Mouse (Mus musculus): ENCODE data around the gene Ushbp1.

DNA sequence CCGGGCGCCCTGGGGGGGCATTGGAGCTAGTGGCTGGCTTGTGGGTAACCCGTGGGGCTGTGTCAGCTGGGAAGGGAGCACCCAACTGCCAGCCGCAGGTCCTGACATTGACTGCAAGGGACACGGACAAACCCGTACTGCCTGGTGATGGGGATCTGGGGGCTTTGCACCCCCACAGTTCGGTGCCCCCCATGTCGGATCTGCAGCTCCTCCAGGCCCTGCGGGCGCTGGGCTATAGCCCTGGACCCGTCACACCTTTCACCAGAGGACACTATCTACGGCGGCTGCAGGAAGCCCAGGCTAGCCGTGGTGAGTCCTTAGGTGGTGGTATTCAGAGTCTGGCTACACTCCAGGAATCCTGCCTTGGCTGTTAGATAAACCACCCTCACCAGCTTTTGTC lies 11.8 kb upstream of the Ushbp1 start:
- TF ChIP-seq POLR2A (IDR thresholded peaks at IDR 0.05; ENCODE audit: borderline replicate concordance, extremely low read depth, low read depth, low read length) (no peak), CTCF (IDR thresholded peaks at IDR 0.05; ENCODE audit: insufficient read depth, low read length) (no peak)

Measured in lung, adult 2 months (tissue).